Mouse (Mus musculus) myocyte (in vitro differentiated cells): ENCODE measurements around the gene Slc51a.
A peak's percentile ranks its signal among the peaks of the same experiment; 100 is the strongest.

Experiments used
- CEBPB ChIP-seq: IDR thresholded peaks from 2 replicates; pipeline ENCODE4 v1.6.1; 2011; ENCODE audit warnings: mild to moderate bottlenecking, moderate library complexity; ENCODE audit not compliant: poor library complexity, insufficient read depth, severe bottlenecking
- E2F4 ChIP-seq: IDR thresholded peaks from one replicate; pipeline ENCODE4 v1.6.1; 2011; ENCODE audit warnings: mild to moderate bottlenecking, control low read depth, moderate library complexity; ENCODE audit not compliant: insufficient read depth
- MAX ChIP-seq: IDR thresholded peaks from one replicate; pipeline ENCODE4 v1.6.1; 2011; ENCODE audit warnings: low read depth, mild to moderate bottlenecking, control low read depth
- MYOD1 ChIP-seq, 3 experiments: IDR thresholded peaks; one replicate each; pipeline ENCODE4 v1.6.1; 2011; ENCODE audit warnings: control low read depth in 2 of 3, low read depth in 2 of 3, mild to moderate bottlenecking in 2 of 3, moderate library complexity in 1 of 3; ENCODE audit not compliant: insufficient read length in 2 of 3, control insufficient read depth in 1 of 3
- MYOG ChIP-seq, 3 experiments: IDR thresholded peaks; one replicate each; pipeline ENCODE4 v1.6.1; 2011; ENCODE audit warnings: control low read depth in 2 of 3, low read depth in 2 of 3, mild to moderate bottlenecking in 2 of 3; ENCODE audit not compliant: insufficient read length in 2 of 3, control insufficient read depth in 1 of 3, insufficient read depth in 1 of 3
- POLR2A ChIP-seq: IDR thresholded peaks from one replicate; pipeline ENCODE4 v1.6.1; 2011; ENCODE audit warnings: low read depth, mild to moderate bottlenecking, control low read depth, moderate library complexity; ENCODE audit not compliant: insufficient read length
- POLR2AphosphoS2 ChIP-seq: IDR thresholded peaks from one replicate; pipeline ENCODE4 v1.6.1; 2011; ENCODE audit warnings: low read depth, control low read depth; ENCODE audit not compliant: insufficient read length
- SRF ChIP-seq: IDR thresholded peaks from one replicate; pipeline ENCODE4 v1.6.1; 2011; ENCODE audit warnings: low read depth; ENCODE audit not compliant: control insufficient read depth, insufficient read length
- TCF12 ChIP-seq: IDR thresholded peaks from one replicate; pipeline ENCODE4 v1.6.1; 2011; ENCODE audit warnings: mild to moderate bottlenecking, control low read depth; ENCODE audit not compliant: poor library complexity, insufficient read depth, severe bottlenecking
- USF1 ChIP-seq: IDR thresholded peaks from one replicate; pipeline ENCODE4 v1.6.1; 2011; ENCODE audit warnings: low read depth, mild to moderate bottlenecking, control low read depth, moderate library complexity

- peak; percentile 42 for TF ChIP-seq POLR2A
- TF ChIP-seq POLR2AphosphoS2: no peak
- 0 out of 2 replicates have a peak, but pooled peaks have one; percentile 45 for TF ChIP-seq CEBPB
- TF ChIP-seq TCF12: peak; percentile 80
- TF ChIP-seq SRF: no peak
- no peak for TF ChIP-seq USF1
- peak; percentile 86 to 98 (median 97) for TF ChIP-seq MYOG (IDR thresholded peaks at IDR 0.05; ENCODE audit: control insufficient read depth in 1 of 3, insufficient read depth in 1 of 3, insufficient read length in 2 of 3, low read depth in 2 of 3)
- TF ChIP-seq MYOD1 (IDR thresholded peaks at IDR 0.05; ENCODE audit: control insufficient read depth in 1 of 3, insufficient read length in 2 of 3, low read depth in 2 of 3): peak; percentile 48 to 97 (median 96)
- no peak for TF ChIP-seq MAX
- TF ChIP-seq E2F4: no peak
Measured at GRCm38 (mm10) chr16:32520372-32520748, 32.7 kb upstream of the Slc51a start.
